ENCODE assay signal across 8 mouse cellular contexts in genomic region chr4:150556382-150557221, GRCm38 (mm10).
DNase-seq lines count a peak whose midpoint lies in the region; TF ChIP-seq lines count a peak whose summit lies in the region.

No protein-coding gene starts in this region.

- no peak overlapping the region for H3K4me3 ChIP-seq in cortical plate, adult 2 months (ENCODE audit: insufficient read depth, low read length)

- TF ChIP-seq CTCF in cortical plate, adult 2 months (IDR thresholded peaks at IDR 0.05; ENCODE audit: extremely low read depth, insufficient read depth, low read length) = no peak

- no peak for TF ChIP-seq POLR2A in cortical plate, adult 2 months (IDR thresholded peaks at IDR 0.05; ENCODE audit: extremely low read depth, insufficient read depth, low read length)

- DNase-seq in adipocyte (ENCODE audit: low spot score) = peak; percentile 92
- DNase-seq in gastrocnemius, postnatal 14 days = peak; percentile 86
- DNase-seq in hindlimb bud, embryonic 11.5 days (ENCODE audit: extremely low spot score, low read depth, low spot score) = peak; percentile 52
- peak; percentile 57 to 72 for DNase-seq in left cerebral cortex, adult 18-20 months (ENCODE audit: low spot score in 2 of 2)
- peak; percentile 88 for DNase-seq in lung, postnatal 36 days
- DNase-seq in retina, postnatal 1 day = peak; percentile 89
- peak; percentile 63 for DNase-seq in thymus, postnatal 4 days

- H3K4me1 ChIP-seq in cortical plate, adult 2 months (ENCODE audit: control insufficient read depth, insufficient read depth, low read length) = peaks cover 14% of the 10 kb centered on the region

- H3K27ac ChIP-seq in cortical plate, adult 2 months (ENCODE audit: insufficient read depth, low read length) = peak overlapping the region; percentile 55

- intact Hi-C loops in gastrocnemius, postnatal 14 days (cut with DNase I; ENCODE audit: low total_unique reads) = loop anchor here (10.0 kb wide), 1 partner anchor 62 kb away; no protein-coding TSS in a partner anchor
